16 mouse cellular contexts compared by ENCODE assay signal in the genomic region with DNA sequence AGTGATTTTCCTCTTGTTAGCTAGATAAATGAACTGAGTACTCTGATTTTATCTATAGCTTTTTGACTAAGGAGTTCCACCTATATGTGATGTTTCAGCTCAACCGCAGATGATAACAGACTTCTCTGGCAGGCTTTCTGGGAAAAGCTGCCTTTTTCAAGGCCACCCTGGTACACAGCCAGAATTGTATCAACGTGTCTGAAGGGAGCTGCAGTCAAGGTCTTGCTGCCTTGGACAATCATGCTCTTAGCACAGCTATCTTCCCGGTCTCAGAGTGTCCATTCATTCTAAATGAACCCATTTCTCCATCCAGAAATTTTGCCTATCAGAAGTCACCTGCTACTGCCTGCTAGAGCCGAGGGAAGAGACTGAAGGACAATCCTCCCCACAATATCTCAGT. TPM values are rescaled to one million over a fixed set of nuclear protein-coding genes. Genes with fewer than 3 reads are reported as not detected.
DNase-seq lines count a peak whose midpoint lies in the region; ATAC-seq and TF ChIP-seq lines count a peak whose summit lies in the region.
"Had no signal": no experiment of that assay in that cellular context is flagged by ENCODE, and none has a peak within 500 bp of the region (broad histone marks: within the 10 kb centered on the region; RNA-seq: fewer than 3 reads in every experiment).

No protein-coding gene starts in this region.

- no peak overlapping the region for H3K9ac ChIP-seq in heart, embryonic 13.5 days
- no peak overlapping the region for H3K9ac ChIP-seq in heart, adult 2 months (ENCODE audit: low read depth, low read length)
- H3K9ac ChIP-seq: forebrain, embryonic 15.5 days; liver, embryonic 13.5 days had no signal

- ATAC-seq in heart, embryonic 13.5 days (ENCODE audit: extremely low read depth, insufficient number of reproducible peaks, low FRiP score, low TSS enrichment), result no peak
- ATAC-seq: activated CD4-positive, CD25-positive, alpha-beta regulatory T cell, adult 4 months; forebrain, embryonic 15.5 days; inflammation-experienced regulatory T-cells, adult 6 months had no signal

- no peak for TF ChIP-seq POLR2A in heart, adult 2 months (IDR thresholded peaks at IDR 0.05; ENCODE audit: insufficient read depth, low read depth, low read length)

- H3K36me3 ChIP-seq in heart, embryonic 13.5 days, result no peaks in the 10 kb centered on the region
- peaks cover 3% of the 10 kb centered on the region for H3K36me3 ChIP-seq in heart, adult 2 months (ENCODE audit: control insufficient read depth, insufficient read depth, low read length)
- H3K36me3 ChIP-seq: forebrain, embryonic 15.5 days; liver, embryonic 13.5 days had no signal

- no peak for DNase-seq in heart, adult 2 months
- DNase-seq in layer of hippocampus, adult 2 months (ENCODE audit: low spot score in 2 of 2), result no peak
- DNase-seq in layer of hippocampus, postnatal 10 days (ENCODE audit: low spot score in 2 of 2), result no peak
- DNase-seq in adrenal gland, adult 2 months, result peak; percentile 82
- DNase-seq in adrenal gland, postnatal 14 days, result peak; percentile 72
- no peak for DNase-seq in gastrocnemius, postnatal 14 days
- no peak for DNase-seq in thymus, postnatal 14 days
- DNase-seq: gastrocnemius, postnatal 10 days; kidney, postnatal 10 days; liver, embryonic 13.5 days had no signal

- H3K4me3 ChIP-seq in heart, embryonic 13.5 days, result no peak overlapping the region
- H3K4me3 ChIP-seq in heart, adult 2 months, result no peak overlapping the region
- no peak overlapping the region for H3K4me3 ChIP-seq in layer of hippocampus, adult 2 months
- H3K4me3 ChIP-seq: forebrain, embryonic 15.5 days; liver, embryonic 13.5 days had no signal

- peak overlapping the region; percentile 39; the same call in 1 of the 2 replicates for H3K27ac ChIP-seq in heart, embryonic 13.5 days (replicated peaks)
- no peak overlapping the region for H3K27ac ChIP-seq in heart, adult 2 months
- H3K27ac ChIP-seq in layer of hippocampus, adult 2 months, result peak overlapping the region; percentile 69; the same call in 1 of the 2 replicates
- H3K27ac ChIP-seq: forebrain, embryonic 15.5 days; liver, embryonic 13.5 days; stomach, postnatal 0 days had no signal

- H3K4me2 ChIP-seq in heart, embryonic 13.5 days, result no peak overlapping the region
- H3K4me2 ChIP-seq: forebrain, embryonic 15.5 days; liver, embryonic 13.5 days had no signal

- WGBS in heart, embryonic 13.5 days, result 51% methylated on average over 4 of the region's 4 CpGs
- WGBS in heart, adult 2 months, result 31% methylated on average over 4 of the region's 4 CpGs

- intact Hi-C loops in heart, adult 2 months (cut with DNase I), result loop anchor here (10.0 kb wide), 1 partner anchor 47 kb away; a partner anchor contains a TSS
- intact Hi-C loops in gastrocnemius, postnatal 14 days (cut with DNase I; ENCODE audit: low total_unique reads), result no loop called here

- H3K4me1 ChIP-seq in heart, embryonic 13.5 days, result peaks cover 35% of the 10 kb centered on the region
- peaks cover 3% of the 10 kb centered on the region for H3K4me1 ChIP-seq in heart, adult 2 months (ENCODE audit: control insufficient read depth, insufficient read depth, low read length)

- no peaks in the 10 kb centered on the region for H3K9me3 ChIP-seq in heart, embryonic 13.5 days
- H3K9me3 ChIP-seq: forebrain, embryonic 15.5 days; liver, embryonic 13.5 days had no signal

- H3K27me3 ChIP-seq in heart, embryonic 13.5 days (replicated peaks), result no peaks in the 10 kb centered on the region
- H3K27me3 ChIP-seq in heart, adult 2 months (ENCODE audit: control insufficient read depth, insufficient read depth, low read length), result no peaks in the 10 kb centered on the region
- H3K27me3 ChIP-seq: forebrain, embryonic 15.5 days; liver, embryonic 13.5 days had no signal

- no peak for TF ChIP-seq CTCF in heart, adult 2 months (IDR thresholded peaks at IDR 0.05)
- TF ChIP-seq CTCF in layer of hippocampus, adult 2 months (conservative IDR thresholded peaks at IDR 0.05), result no peak

- no peaks in the 10 kb centered on the region for H3K79me2 ChIP-seq in heart, adult 2 months (replicated peaks; ENCODE audit: control insufficient read depth, insufficient read depth, low read length)

- no peak for TF ChIP-seq EP300 in heart, adult 2 months (IDR thresholded peaks at IDR 0.05; ENCODE audit: insufficient read depth, low read depth, low read length)

RNA-seq across cellular contexts. Expression of a gene that starts 16.9 kb away (rescaled TPM):
- polyA plus RNA-seq in heart, embryonic 13.5 days (2015; fragmentation: Nextera tagmentation; extraction: Ambion mirVana), result 9.3 and 9.4 TPM in 2 replicates
- 1 to 10 TPM; 5.2 to 7.0 TPM for total RNA-seq in heart, adult 2 months (2021)
- 3.3 and 7.8 TPM in 2 replicates for polyA plus RNA-seq in heart, adult 2 months (2012; rRNA removed)
- 1 to 10 TPM; 3.7 to 5.2 TPM for total RNA-seq in layer of hippocampus, adult 2 months (2021)
- 1 to 10 TPM; 6.9 to 7.2 TPM for total RNA-seq in layer of hippocampus, postnatal 10 days (2021)
- 1 to 10 TPM; 2.4 to 7.8 TPM for total RNA-seq in adrenal gland, adult 2 months (2021)
- 0.49 and 0.77 TPM in 2 replicates for polyA plus RNA-seq in adrenal gland, adult 2 months (2012; rRNA removed)
- 3.0 and 8.0 TPM in 2 replicates for total RNA-seq in adrenal gland, postnatal 14 days (2021)
- total RNA-seq in gastrocnemius, postnatal 14 days (2021), result 1 to 10 TPM; 3.7 to 3.9 TPM

RNA-seq across cellular contexts. Expression of a gene that starts 35.9 kb away (rescaled TPM):
- 0.31 and 0.36 TPM in 2 replicates for polyA plus RNA-seq in heart, embryonic 13.5 days (2015; fragmentation: Nextera tagmentation; extraction: Ambion mirVana)
- 1 to 10 TPM in 1 of 2 experiments, under 1 TPM in 1; 0.81 to 1.1 TPM for total RNA-seq in heart, adult 2 months (2021)
- polyA plus RNA-seq in heart, adult 2 months (2012; rRNA removed), result 0.27 and 0.47 TPM in 2 replicates
- total RNA-seq in layer of hippocampus, adult 2 months (2021), result under 1 TPM; 0.15 TPM
- total RNA-seq in layer of hippocampus, postnatal 10 days (2021), result under 1 TPM; 0.33 to 0.34 TPM
- total RNA-seq in adrenal gland, adult 2 months (2021), result under 1 TPM; 0.06 to 0.38 TPM
- 0.01 TPM in 2 replicates for polyA plus RNA-seq in adrenal gland, adult 2 months (2012; rRNA removed)
- 0.41 and 0.90 TPM in 2 replicates for total RNA-seq in adrenal gland, postnatal 14 days (2021)
- under 1 TPM; 0.04 to 0.14 TPM for total RNA-seq in gastrocnemius, postnatal 14 days (2021)
- total RNA-seq: megakaryocyte progenitor cell, adult 5-6 weeks had no signal

RNA-seq across cellular contexts. Expression of a gene that starts 46.2 kb away (rescaled TPM):
- 968 and 987 TPM in 2 replicates for polyA plus RNA-seq in heart, embryonic 13.5 days (2015; fragmentation: Nextera tagmentation; extraction: Ambion mirVana)
- 100 to 1,000 TPM; 264 to 265 TPM for total RNA-seq in heart, adult 2 months (2021)
- 408 and 528 TPM in 2 replicates for polyA plus RNA-seq in heart, adult 2 months (2012; rRNA removed)
- 10 to 100 TPM; 57.4 to 71.6 TPM for total RNA-seq in layer of hippocampus, adult 2 months (2021)
- 100 to 1,000 TPM; 132 to 142 TPM for total RNA-seq in layer of hippocampus, postnatal 10 days (2021)
- 100 to 1,000 TPM; 137 to 269 TPM for total RNA-seq in adrenal gland, adult 2 months (2021)
- polyA plus RNA-seq in adrenal gland, adult 2 months (2012; rRNA removed), result 661 and 728 TPM in 2 replicates
- total RNA-seq in adrenal gland, postnatal 14 days (2021), result 281 and 438 TPM in 2 replicates
- total RNA-seq in gastrocnemius, postnatal 14 days (2021), result 100 to 1,000 TPM; 423 to 456 TPM

Comparison
In these comparisons a context has a peak if more than half of its experiments do, and no peak if none do; other contexts are left out.
1. DNase-seq: peak in adrenal gland, adult 2 months (single experiment) and adrenal gland, postnatal 14 days (single experiment); none in heart, adult 2 months (0 of 2), layer of hippocampus, adult 2 months (0 of 2), layer of hippocampus, postnatal 10 days (0 of 2), gastrocnemius, postnatal 14 days (single experiment) and thymus, postnatal 14 days (single experiment).